Mouse (Mus musculus): ENCODE measurements at regions not wholly inside any gene's neighbourhood (a gene's known extent, or its start where the extent isn't known, plus 50 kb on each side); places are given as distances from the start of the nearest gene placed in this dataset.

DNA sequence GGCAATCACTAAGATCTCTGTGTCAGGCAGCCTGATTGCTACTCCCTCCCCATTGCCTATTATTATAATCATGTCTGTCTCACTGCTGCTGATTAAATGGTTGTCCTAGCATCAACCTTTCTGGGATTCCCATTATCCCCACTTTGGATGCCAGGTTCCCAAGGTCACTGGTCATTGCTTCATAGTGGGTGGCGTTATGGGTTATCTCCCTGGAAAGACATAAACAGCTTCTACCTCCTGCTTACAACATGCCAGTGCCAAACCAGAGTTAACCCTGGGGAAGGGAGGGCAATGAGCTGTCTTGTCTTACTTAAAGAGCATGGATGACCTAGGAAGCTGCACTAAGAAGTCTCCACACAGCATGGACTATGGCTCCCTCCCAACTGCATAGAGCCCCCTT, 136.9 kb downstream of the Uaca start:
- in situ Hi-C loops (cut with MboI, MseI) = no loop called here

DNA sequence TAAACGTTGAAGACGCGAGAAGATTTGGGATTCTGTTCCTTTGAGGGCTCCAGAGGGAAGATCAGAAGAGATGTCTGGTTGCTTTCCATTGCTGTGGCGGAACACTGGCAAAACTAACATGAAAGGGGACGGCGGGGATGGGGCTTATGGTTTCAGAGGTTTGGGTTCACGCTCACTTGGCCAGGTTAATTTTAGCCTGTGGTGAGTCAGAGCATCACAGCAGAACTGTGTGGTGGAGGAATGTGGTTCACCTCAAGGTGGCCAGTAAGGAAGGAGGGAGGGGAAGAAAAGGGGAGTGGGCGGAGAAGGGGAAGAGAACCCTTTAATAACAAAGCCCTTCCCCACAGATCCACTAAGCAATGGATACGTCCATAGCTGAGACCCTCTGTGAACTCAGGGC, 142.6 kb downstream of the Uaca start:
- in situ Hi-C loops (cut with MboI, MseI) = no loop called here

DNA sequence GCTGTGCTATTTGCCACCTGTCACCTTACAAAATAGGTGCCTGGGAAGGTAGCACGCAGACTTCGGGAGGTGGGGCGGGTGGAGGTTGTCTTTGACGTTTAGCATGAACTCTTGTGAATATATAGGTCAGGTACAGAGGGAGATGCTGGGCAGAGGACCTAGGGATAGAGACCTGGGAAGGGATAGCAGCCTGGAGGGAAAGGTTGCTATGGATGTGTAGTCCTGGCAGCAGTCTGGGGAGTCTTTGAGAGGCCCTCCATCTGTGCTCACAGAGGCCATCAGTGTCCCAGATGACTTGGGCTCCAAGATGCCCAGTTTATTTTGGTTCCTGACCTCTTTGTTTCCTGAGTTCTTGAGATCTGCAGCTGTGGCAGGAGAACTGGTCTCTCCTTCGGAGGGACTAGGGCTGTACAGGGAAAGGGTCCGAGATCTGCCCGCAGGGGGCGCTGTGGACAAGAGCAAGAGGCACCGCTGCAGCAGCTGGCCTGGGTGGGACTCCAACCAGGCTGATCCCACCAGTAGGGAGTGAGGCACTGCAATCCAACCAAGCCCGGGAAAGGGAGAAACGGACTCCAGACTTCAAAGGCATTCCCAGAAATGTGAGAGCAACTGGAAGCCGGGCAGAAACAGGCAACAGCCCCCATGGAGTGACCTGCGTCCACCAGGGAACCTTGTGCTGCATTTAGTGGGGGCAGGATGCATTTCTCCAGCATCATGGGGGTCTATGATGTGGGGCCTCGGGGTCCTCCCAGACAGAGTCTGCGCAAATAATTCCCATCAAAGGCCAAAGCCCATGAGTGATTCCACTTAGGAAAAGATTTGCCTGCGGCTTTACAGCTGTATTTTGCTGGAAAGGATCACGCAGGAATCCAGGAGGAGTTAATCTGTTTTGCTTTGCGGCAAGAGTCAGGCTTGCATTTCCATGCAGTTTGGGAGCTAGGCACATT, 145.8 kb downstream of the Uaca start:
- in situ Hi-C loops (cut with MboI, MseI) = no loop called here

DNA sequence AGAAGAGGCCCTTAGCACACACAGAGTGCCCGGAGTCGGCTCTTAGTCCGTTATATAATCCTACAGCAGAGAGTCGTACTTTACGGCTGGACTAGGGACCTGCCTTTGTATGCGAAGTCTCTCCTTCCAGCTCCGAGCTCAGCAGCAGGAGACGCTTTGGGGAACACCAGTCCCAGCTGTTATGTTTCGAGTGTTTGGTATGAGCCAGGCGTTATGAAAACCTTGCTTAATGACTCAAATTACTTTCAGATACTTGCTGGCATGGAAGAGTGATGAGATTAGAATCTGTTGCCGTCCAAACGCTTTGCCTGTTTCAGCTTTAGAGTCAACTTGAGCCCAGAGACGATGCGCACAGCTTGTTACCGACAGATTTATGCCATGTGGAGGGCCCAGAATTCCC, 153.0 kb downstream of the Uaca start:
- in situ Hi-C loops (cut with MboI, MseI) = no loop called here

DNA sequence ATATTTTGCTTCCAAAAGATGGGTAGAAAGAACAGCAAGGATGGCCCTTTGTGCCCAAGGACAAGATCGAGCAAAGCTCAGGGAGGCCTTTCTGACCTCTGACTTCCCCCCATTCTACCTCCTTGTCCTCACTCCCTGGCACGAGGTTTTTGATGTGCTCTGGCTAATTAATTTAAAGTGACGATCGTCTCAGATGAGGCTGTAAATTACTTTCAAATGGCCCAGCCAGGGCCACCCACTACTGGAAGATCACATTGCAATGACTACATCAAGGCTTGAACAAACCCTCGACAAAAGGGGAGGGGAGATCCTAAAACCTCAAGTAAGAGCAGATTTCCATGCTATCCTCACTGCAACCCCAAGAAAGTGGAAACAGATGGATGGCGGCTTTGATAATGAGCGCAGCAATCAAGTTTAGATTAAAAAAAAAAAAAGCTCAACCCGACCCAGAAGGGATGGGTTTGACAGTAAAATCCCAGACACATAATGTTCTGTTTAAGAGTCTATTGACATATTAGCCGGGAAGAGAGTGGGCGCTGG, 154.3 kb downstream of the Uaca start:
- in situ Hi-C loops (cut with MboI, MseI) = no loop called here

DNA sequence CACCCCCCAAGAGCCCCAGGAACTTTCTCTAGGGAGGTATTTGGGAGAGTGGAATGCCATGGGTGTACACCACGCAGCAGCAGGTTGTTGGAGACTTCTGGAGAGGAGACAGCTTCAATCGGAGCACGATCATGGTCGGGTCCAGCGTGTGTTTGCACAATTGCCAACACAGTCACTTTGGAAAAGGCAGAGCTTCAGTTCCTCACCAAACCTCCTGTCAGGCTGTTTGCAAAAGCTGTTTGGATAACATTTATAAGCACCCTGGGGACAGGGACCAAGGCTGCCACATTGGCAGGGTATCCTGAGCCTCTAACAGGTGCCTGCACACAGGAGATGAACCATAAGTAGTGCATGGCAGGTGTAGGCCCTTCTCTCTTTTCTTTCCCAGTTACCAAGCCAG, 155.8 kb downstream of the Uaca start:
- in situ Hi-C loops (cut with MboI, MseI) = no loop called here

DNA sequence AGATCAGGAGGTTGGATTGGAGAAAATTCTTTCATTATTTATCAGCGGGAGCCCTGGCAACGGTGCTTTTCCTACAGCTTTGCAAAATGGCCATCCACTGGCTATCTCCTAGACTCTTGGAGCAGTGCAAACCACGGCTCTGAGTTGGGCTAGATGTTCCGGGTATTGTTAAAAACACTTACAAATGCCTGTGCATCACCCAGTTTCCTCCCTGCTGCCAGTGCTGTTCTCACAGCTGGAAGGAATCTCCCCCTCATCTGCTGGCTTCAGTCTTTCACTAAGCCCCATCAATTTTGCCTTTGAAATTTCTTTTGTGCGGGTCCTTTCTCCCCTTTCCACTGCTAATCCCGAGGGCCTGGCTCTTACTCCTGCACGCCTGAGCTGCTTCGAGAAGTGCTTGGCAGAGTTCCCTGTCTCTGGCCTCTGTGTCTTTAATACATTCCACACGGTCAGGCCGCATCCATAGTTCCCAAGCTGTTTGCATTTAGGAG, 156.8 kb downstream of the Uaca start:
- in situ Hi-C loops (cut with MboI, MseI) = no loop called here

DNA sequence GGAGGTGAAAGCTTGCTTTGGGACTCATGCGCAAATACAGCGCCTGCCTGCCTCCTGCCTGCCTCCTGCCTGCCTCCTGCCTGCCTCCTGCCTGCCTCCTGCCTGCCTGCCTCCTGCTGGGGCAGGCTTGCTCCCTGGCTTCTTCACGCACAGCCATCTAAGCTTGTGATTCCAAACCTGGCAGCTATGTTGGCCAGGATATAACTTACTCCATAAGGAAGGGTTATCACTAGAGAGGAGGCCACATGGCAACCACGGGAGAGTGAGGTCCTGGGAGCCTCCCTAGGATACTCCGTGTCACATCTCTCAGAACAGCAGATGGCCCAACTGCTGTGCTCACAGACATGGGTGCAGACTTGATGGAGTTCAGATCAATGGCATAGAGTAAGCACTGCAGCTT, 163.1 kb downstream of the Uaca start:
- in situ Hi-C loops (cut with MboI, MseI) = no loop called here

DNA sequence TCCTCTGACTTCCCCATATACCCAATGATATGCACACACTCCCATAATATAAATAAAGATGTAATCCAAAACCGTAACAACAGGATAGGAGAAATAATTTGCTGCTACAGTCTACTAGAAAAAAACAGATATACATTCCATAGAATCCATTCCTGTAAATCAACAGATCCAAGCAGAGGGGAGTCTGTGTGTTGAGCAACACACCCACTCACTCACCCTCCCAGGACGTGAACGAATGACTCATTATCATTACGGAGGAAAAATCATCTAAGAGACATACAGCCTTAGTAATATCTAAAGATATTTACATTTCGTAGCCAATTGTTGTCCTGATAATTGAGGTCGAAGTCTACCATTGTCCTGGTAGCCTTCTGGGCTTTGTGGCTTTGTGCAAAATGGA, 165.2 kb downstream of the Uaca start:
- in situ Hi-C loops (cut with MboI, MseI) = no loop called here

DNA sequence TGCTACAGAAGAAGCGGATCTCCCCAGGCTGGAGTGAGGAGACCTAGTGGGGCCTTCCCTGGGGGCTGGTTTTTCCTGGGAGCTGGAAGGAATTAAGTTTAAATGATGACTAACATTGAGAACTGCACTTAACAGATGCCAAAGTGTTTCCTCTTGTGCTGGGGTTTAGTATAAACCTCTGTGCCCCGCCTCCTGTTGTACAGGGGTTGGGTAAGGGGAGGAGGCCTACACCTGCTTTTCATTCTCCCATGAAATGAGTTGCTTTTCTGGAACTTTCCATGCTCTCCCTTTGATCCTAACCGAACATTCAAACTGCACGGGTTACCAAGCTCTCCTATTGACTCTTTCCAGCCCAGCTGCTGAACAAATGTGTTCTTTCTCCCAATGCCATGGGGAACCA, 167.7 kb downstream of the Uaca start:
- in situ Hi-C loops (cut with MboI, MseI) = loop anchor here (10.0 kb wide), 2 partner anchors 1137 to 1633 kb away; no protein-coding TSS in a partner anchor

DNA sequence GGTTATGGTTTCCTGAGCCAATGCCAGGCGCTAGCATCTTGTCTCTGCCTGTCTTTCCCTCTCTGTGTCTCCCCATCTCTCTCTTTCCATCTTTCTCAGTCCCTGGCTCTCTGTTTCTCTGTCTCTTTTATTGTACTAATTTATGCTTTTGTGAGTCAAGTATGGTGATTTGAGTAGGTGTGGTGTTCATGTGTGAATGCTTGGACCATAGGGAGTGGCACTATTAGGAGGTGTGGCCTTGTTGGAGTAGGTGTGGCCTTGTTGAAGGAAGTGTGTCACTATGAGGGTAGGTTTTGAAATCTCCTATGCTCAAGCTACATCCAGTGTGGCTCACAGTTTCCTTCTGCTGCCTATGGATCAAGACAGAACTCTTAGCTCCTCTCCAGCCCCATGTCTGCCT, 171.3 kb downstream of the Uaca start:
- in situ Hi-C loops (cut with MboI, MseI) = loop anchor here (10.0 kb wide), 2 partner anchors 1141 to 1629 kb away; no protein-coding TSS in a partner anchor

DNA sequence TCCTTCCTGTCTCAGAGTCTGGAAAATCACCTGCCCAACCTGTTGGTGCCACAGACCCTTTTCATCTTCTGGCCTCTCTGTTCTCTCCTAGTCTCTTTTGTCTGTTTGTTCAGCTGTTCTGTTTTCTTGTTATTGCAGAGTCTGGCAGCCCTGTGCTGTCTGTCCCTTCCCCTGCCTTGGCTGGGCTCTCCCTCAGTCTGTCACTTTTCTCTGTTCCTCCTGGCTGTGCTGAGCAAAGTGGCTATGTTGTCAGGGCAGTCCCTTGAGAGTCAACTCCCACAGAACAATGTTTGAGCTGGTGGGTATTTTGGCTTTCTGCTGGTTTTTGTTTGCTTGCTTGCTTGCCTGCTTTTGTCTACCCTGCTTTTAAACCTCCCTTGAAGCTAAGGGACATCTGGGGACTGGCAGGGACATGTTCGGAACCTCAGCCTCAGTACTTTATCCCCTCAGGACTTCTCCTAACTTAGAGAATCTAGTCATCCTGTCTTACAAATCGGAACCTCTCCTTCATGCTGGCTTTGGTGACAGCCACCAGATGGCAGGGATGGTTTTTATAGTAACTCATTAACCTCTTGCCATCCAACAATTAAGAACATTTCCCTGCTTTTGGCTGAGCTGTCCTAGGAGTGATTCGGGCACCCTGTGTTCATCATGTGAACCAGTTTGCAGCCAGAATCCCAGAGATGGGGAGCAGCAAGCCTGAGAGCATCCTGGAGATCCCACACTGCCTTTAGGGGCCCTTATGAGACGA, 174.1 kb downstream of the Uaca start:
- in situ Hi-C loops (cut with MboI, MseI) = loop anchor here (10.0 kb wide), 2 partner anchors 1144 to 1626 kb away; no protein-coding TSS in a partner anchor

DNA sequence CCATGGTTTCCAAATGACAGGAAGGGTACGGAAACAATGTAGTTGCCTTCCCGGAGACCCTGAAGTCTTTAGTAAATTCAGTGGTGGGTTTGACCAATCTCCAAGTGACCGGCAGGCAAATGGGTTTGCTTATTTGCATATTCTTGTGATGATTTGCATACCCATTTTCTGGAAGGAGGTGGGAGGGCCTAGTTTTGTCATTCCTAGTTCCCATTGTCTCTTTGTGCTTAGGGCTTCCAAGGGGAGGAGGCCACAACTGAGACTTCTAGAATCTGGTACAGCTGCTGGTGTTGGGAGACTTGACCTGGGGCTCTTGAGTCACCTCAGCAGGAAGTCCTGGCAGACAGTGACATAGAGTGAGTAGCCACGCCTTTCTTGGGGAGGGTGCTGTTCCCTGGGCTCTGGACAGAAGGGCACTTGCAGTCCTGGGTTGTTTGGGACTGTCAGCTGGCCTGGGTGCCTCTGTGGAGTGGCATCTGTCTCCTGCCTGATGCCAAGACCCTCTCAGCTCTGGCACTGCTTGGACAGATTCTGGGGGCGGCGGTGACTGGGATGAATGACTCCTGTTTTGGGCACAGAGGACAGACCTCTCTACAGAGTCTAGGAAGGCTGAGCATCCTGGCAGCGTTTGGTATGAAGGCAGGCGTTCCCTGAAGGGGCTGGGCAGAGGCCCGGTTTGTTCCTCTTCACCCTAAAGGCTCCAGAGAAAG, 178.0 kb downstream of the Uaca start:
- in situ Hi-C loops (cut with MboI, MseI) = no loop called here

DNA sequence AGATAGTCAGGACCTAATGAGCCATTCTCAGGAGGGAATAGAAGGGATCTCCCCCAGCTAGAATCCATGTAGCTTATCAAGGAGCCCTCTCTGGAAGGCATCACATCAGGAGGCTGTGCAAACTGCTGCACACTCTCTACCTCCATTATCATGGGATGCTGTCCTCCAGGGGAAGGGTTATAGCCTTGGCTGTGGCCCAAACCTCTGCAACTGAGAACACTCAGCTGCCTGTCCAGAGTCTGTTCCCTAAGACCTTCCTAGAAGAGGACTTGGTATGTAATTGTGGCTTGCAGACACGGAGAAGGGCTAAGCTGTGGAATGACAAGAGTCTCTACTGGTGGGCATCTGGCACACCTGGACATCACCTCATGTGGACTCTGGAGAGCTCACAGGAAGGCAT, 180.2 kb downstream of the Uaca start:
- in situ Hi-C loops (cut with MboI, MseI) = no loop called here

DNA sequence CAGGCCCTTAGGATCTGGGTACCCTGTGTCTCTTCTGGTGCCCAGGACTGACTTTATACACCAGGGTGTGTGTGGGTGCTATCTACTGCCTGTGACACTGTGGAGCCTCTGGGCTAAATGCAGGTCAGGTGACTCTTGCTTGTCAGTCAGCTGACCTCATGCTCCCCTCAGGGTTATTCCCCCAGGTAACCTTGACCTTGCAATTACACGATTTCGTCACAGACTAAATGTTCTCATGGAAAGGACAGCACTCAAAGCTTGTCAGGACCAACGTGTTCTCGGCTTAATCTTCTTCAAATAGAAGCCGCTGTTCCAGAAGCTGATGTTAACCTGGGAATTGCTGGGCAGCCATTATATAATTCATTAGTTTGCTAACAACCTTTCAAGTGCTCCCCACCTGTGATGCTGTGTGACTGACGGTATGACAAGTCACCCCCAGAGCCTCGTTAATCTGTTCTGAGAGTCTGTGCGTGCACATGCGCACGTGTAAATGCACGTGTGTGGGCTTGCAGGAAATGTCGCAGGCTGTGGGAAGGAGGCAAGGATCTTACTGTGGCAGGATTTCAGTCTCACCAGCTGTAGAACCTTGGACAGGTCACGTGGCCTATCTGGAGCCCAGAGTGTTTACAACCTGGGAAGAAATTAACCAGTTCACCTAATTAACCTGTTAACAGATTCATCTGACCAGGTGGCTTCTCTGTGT, 188.2 kb downstream of the Uaca start:
- in situ Hi-C loops (cut with MboI, MseI) = loop anchor here (5.0 kb wide), 1 partner anchor 65 kb away; no protein-coding TSS in a partner anchor

DNA sequence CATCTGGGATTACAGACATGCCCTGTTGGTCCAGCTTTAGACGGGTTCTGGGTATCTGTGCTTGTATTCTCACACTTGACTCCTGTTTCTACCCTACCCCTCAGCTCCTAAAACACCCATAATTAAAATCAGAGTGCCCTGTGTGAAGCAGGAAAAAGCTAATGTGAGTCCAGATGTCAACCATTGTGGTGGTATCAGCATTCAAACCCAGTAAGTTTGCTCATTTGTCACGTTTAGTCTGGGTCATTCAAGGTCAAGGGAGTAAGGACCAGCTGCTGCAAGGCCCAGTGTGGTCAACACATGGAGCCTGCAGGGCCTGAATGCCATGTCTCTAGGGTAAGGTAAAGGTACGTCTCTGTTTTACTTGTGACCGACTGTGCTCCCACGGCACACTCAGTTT, 188.9 kb downstream of the Uaca start:
- in situ Hi-C loops (cut with MboI, MseI) = loop anchor here (5.0 kb wide), 1 partner anchor 66 kb away; no protein-coding TSS in a partner anchor

DNA sequence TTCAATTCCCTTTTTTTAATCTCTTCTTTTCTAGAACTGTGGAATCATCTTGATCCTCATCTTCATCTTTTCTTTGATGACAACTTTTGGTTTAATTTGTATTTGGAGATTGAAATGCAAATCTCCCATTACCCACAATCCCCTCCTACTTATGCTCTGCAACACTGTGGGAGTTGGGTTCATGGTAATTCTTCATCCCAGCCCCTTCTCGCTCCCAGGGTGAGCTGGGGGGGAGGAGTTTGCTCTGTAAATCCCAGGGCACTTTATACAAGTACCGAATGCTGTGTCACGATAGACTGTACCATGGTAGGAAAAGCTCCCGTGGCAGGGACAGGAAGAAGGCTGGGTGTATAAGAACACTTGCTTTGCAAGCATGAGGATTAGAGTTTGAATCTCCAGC, 193.8 kb downstream of the Uaca start:
- in situ Hi-C loops (cut with MboI, MseI) = no loop called here

DNA sequence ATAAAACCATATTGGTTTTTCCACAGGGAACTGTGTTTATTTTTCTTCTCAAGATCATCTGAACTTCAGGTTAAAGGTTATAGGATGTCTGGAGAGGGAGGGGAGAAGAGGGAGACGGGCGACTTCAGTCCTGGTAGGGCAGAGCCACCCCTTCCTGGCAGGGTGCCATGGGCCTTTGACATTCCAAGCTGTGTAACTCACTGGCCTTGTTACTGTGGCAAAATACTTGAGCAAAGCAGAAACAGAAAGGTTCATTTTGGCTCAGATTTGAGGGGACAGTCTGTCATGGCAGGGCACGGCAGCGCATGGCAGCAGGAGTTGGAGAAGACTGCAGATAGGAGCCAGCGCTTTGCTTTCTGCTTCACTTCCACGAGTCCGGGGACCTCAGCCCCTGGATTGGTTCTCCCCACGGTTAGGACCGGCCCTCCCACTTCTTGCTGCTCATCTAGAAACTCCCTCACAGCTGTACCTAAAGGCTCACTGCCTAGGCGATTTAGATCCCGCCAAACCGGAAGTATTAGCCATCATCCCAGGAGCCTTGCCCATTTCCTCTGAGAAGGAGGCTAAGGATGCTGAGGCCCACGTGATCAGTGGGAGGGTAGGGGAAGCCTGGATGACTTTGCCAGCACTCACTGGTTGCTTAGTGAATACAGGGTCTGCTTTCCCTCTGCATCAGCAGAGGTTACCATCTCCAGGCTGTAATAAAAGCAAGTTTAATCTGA, 195.5 kb downstream of the Uaca start:
- in situ Hi-C loops (cut with MboI, MseI) = no loop called here

DNA sequence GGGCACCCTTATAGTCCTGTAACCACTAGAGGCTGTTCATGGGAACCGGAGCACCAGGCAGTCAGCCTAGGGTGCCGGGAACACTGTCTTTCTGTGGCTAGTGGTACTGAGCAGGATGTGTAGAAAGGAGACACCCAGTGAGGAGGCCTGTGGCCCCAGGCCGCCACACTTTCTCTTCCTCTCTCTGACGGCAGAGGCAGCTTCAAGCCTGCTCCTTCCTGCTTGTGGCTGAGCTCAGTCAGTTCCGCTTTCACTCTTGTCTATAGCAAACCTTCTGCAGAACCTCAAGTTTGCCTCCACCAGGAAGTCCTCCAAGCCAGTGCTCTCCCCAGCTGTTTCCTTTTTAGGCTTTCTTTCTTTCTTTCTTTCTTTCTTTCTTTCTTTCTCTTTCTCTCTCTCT, 197.2 kb downstream of the Uaca start:
- in situ Hi-C loops (cut with MboI, MseI) = no loop called here

DNA sequence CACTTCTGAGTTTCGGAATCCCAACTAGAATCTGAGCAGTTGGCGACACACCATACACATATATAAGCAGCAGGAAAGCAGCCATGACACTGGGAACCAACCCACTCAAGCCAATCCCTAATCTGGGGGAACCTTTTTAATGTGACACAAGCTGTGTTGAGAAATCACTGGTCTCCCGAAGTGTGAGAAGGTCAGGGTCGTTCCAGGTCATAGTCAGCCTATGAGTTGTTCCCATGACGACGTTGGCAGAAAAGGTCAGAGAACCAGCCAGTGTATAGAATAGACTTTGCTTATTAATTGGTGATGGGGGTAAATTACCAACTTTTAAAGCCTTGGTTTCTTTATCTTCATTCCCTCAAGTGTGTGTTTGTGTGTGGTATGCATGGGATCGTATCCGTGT, 199.3 kb downstream of the Uaca start:
- in situ Hi-C loops (cut with MboI, MseI) = no loop called here
